Mouse (Mus musculus): ENCODE data around the gene Elovl6.

GRCm38 (mm10) chr3:129566013-129566412 is 33.9 kb downstream of the Elovl6 start:
- TF ChIP-seq CTCF (IDR thresholded peaks at IDR 0.05; ENCODE audit: low read depth, low read length) (no peak), POLR2A (IDR thresholded peaks at IDR 0.05; ENCODE audit: borderline replicate concordance, low read depth, low read length) (no peak)
